Mouse (Mus musculus): ENCODE measurements around the gene Sco1. TPM values are rescaled to one million over a fixed set of nuclear protein-coding genes. Genes with fewer than 3 reads are reported as not detected.

Gene Sco1
- total RNA-seq, 2 experiments from 2014 or later, result 5.6 to 10.3 TPM

DNA sequence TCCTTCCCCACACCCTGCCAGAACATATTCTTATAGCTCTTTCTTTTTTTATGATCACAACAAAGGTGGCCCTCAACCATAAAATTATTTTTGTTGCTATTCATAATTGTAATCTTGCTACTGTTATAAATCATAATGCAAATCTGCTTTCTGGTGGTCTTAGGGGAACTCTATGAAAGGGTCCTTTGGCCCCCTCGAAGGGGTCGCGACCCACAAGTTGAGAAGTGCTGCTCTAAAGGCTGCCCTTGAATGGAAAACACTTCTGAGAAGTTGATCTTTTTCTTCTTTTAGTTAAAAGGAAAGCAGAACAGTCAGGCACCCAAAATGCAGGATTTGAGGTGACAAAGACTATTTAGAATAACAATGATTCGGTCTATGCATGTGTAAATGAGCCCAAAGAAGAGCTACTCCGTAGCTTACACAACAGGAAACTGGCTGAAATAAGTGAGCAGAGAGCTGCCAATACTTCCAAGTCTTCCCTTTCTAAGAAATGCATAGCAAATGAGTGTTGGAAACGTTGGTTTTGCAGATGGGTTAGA, 28.6 kb upstream of the Sco1 start:
- DNase-seq, result no peak
- intact Hi-C loops (cut with DNase I), result loop anchor here (1.0 to 5.0 kb wide), 2 partner anchors 56 to 78 kb away; no protein-coding TSS in a partner anchor
- no peak for TF ChIP-seq CTCF (IDR thresholded peaks at IDR 0.05)
- no peak overlapping the region for H3K27ac ChIP-seq
- no peak overlapping the region for H3K4me3 ChIP-seq

DNA sequence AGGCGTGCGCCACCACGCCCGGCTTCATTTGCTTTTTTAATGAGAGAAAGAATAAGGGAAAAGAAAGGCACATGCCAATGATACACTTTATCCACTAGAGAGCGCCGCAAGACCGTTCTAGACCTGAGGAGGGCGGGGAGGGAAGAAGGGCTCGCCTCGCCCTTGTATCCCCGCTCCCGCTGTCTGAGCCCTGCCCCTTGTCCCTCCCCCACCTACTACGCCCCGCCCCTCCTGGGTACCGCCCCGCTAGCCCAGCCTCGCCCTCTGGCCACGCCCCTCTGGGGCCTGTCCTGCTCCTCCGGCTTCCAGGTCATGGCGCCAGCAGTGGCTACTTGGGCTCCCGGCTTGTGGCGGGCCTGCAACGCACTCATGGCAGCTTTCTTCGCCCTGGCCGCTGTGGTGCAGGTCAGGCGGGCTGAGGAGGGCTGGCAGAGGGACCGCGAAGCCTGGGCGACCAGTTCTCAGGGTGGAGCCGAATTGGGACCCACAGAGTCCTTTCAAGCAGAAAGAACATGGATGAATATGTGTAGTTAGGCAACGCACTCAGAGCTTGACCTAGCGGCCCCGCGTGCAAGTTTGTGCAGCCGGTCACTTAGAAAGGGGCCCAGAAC, 27.5 kb upstream of the Sco1 start, which contains the start of gene Tmem220:
Gene Tmem220, plus strand, starts transcription at position 288 of the 611 bp plus-strand sequence.
- H3K27ac ChIP-seq, result peak within 1 kb of the TSS; percentile 86
- peak; percentile 92 for TF ChIP-seq CTCF (IDR thresholded peaks at IDR 0.05)
- intact Hi-C loops (cut with DNase I), result loop anchor here (1.0 to 5.0 kb wide), 4 partner anchors 27 to 77 kb away; partner anchors contain the start of genes Adprm and Sco1
- peak; percentile 97 for DNase-seq
- peak within 1 kb of the TSS; percentile 82 for H3K4me3 ChIP-seq

DNA sequence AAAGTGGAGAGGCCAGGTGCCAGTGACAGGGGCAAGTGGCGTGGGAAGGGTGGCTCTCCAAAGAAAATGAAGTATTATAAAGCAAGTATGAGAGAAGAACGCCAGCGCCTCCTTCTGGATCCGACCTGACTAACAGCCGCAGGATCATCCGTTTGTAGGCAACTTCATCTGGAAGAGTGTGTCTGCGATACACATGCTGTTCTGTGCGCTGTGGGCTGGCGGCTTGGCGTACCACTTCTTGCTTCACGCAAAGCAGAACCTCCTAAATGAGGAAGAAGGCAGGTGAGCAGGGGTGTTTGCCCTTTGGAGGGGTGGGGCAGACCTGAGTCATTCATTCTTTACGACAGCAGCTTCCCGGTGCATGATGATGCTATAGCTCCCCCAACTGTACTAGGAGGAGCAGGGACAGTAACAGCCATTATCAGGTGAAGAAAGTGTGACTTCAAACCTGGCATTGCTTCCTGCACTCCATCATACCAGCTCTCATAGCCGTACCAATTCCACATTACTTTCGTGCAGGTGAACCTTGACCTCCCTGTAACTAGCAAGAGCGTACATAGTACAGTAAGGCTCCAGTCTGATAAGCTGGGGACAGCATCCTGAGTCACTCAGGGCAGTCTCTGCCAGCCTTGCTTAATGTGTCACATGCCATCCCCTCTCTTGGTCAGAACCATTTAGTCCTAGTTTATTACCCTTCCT, 21.4 kb upstream of the Sco1 start:
- TF ChIP-seq CTCF (IDR thresholded peaks at IDR 0.05), result no peak
- intact Hi-C loops (cut with DNase I), result no loop called here
- H3K4me3 ChIP-seq, result no peak overlapping the region

DNA sequence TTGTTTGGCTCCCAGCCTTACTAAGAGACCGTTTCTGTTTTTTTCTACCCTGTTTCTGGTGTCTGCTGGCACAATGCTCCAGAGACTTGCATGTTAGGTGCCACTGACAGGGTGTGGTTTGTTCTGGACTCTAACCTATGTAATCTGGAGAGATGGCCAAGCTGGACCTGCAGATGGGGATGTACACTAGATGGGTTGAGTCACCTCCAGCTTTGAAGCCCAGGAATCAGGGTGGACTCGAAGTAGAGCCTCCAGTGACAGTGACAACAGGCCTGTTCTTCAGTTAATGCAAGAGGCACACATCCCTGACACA, 20.9 kb upstream of the Sco1 start:
- intact Hi-C loops (cut with DNase I), result no loop called here
- no peak for DNase-seq
- TF ChIP-seq CTCF (IDR thresholded peaks at IDR 0.05), result no peak
- no peak overlapping the region for H3K4me3 ChIP-seq
- H3K27ac ChIP-seq, result no peak overlapping the region

More for the DNA sequence above, 21.4 kb upstream of the Sco1 start:
- no peak overlapping the region for H3K27ac ChIP-seq
- no peak for DNase-seq

DNA sequence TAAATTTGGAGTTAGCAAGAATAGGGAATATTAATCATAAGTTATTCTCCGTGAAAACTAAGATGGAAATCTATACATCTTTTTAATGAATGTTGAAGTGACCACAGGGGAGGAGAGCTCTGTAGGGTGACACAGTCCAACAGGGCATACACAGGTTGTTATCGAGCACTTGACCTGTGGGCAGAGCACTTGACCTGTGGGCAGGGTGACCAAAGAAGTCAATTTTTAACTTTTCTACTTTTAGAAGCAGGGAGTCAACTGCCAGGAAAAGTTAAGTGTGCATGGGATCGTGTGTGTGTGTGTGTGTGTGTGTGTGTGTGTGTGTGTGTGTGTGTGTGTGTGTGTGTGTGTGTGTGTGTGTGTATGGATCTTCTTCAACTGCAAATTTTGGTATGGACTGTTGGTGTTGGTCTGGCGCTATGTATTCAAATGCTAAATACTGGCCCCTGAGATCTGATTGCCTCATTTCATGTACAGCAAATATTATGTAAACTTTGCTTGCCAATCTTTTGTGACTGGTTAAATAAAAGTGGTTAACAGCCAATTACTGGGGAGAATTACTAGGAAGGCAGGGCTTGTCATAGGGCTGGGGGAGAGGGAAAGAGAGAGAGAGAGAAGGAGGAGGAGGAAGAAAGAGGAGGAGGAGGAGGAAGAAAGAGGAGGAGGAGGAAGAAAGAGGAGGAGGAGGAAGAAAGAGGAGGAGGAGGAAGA, 17.5 kb upstream of the Sco1 start:
- no peak for TF ChIP-seq CTCF (IDR thresholded peaks at IDR 0.05)
- no peak for DNase-seq
- intact Hi-C loops (cut with DNase I), result no loop called here
- Histone ChIP-seq H3K4me3 (no peak overlapping the region), H3K27ac (no peak overlapping the region)

DNA sequence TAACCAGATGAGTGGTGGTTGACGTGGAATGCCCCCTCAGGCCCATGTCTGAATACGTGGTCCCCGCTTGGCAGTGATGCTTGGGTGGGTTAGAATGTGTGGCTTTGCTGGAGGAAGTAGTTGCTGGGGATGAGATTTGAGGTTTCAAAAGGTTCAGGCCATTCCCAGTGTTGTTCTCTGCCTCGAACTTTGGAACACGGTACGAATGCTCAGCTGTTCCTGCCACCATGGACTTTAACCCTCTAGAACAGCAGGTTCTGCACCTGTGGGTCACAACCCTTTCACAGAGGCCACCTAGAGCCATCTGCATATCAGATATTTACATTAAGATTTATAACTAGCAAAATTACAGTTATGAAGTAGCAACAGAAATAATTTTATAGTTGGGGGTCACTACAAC, 16.2 kb upstream of the Sco1 start:
- no peak overlapping the region for H3K27ac ChIP-seq
- intact Hi-C loops (cut with DNase I), result no loop called here
- TF ChIP-seq CTCF (IDR thresholded peaks at IDR 0.05), result no peak
- no peak overlapping the region for H3K4me3 ChIP-seq
- DNase-seq, result no peak

DNA sequence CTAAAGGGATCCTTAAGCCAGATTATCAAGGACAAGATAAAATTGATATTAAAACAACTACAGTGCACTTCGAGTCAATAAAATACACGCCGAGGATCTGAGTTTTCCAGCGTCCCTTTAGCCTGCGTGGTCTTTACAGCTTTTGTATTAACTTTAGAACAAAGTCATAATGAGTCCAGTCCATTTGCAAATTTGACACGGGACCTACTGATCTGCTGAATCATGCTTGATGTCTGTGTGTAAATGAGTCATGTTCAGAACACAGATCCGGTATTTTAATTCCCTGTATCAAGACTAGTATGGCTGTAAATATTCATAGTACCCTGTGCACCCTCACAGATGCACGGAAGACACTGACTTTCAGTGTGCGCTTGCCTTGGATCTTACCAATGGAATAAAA, 15.6 kb upstream of the Sco1 start:
- no peak overlapping the region for H3K27ac ChIP-seq
- intact Hi-C loops (cut with DNase I), result no loop called here
- DNase-seq, result no peak
- no peak for TF ChIP-seq CTCF (IDR thresholded peaks at IDR 0.05)
- H3K4me3 ChIP-seq, result no peak overlapping the region

DNA sequence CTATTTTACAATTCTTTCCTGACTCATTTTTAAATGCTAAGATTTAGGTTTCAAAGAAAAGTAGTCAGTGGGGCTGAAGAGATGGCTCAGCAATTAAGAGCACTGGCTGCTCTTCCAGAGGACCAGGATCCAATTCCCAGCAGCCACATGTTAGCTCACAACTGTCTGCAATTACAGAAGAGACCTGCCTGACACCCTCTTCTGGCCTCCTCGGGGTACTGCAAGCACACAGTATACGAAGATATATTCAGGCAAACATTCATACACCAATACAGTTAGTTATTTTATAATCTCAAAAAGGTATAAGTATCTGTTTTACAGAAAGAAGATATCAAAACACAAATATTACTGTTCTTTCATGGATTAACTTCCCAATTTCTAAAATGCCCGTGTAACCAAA, 12.7 kb upstream of the Sco1 start:
- intact Hi-C loops (cut with DNase I), result no loop called here
- no peak overlapping the region for H3K27ac ChIP-seq
- DNase-seq, result no peak
- TF ChIP-seq CTCF (IDR thresholded peaks at IDR 0.05), result peak; percentile 41
- H3K4me3 ChIP-seq, result no peak overlapping the region

DNA sequence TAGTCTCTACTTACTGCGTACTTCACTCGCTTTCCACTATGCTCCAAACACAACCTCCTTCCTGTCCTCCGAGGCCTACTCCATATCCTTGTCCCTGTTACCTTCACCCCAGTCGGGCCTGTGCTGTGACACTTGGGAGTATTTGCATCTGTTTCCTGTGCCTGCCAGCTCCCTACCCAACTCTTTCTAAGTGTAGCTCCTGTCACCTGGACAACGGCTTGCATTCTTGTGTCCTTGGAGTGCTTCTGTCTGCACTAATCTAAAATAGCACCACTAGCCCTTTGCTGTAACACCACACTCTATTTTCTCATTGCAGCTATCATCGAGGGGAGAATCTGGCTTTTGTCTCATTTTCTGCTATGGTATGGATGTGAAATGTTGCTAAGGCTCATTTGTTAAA, 12.0 kb upstream of the Sco1 start:
- no peak for DNase-seq
- H3K27ac ChIP-seq, result no peak overlapping the region
- intact Hi-C loops (cut with DNase I), result no loop called here
- H3K4me3 ChIP-seq, result no peak overlapping the region
- no peak for TF ChIP-seq CTCF (IDR thresholded peaks at IDR 0.05)

DNA sequence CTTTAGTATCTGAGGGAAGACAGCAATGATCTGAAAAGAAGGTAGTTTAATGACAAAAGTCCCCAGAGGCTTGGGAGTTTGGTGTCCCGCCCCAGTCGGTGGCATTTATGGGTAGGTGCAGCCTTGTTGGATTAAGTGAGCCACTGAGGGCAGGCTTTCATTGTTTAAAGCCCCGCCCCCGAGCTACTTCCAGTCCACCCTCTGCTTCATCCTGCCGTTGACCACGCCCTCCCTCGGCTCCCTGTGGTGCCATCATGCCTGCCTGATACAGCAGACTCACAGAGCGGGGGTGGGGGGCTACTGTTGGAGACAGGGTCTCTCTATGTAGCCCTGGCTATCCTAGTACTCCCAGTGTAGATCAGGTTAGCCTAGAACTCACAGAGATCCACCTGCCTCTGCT, 9.5 kb upstream of the Sco1 start:
- intact Hi-C loops (cut with DNase I), result no loop called here

DNA sequence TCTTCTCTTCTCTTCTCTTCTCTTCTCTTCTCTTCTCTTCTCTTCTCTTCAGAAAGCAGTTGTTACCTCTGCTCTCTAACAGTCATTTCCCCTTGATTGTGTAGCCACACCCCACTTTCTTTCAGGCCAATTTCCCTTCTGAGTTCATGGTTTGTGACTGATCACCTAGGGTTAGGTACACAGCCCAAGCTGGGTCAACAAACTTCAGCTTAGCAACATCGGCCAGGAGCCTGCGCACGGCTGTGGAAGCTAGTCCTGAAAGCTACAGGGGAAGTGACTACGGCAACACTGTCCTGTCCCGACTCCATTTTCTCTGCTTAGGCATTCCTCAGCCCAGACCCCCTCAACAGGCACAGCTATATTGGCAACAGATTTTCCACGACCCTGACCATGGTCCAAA, 7.5 kb upstream of the Sco1 start:
- DNase-seq, result no peak
- TF ChIP-seq CTCF (IDR thresholded peaks at IDR 0.05), result no peak
- intact Hi-C loops (cut with DNase I), result no loop called here

More for the DNA sequence above, 9.5 kb upstream of the Sco1 start:
- H3K27ac ChIP-seq, result no peak overlapping the region
- no peak for TF ChIP-seq CTCF (IDR thresholded peaks at IDR 0.05)
- DNase-seq, result no peak
- H3K4me3 ChIP-seq, result no peak overlapping the region

DNA sequence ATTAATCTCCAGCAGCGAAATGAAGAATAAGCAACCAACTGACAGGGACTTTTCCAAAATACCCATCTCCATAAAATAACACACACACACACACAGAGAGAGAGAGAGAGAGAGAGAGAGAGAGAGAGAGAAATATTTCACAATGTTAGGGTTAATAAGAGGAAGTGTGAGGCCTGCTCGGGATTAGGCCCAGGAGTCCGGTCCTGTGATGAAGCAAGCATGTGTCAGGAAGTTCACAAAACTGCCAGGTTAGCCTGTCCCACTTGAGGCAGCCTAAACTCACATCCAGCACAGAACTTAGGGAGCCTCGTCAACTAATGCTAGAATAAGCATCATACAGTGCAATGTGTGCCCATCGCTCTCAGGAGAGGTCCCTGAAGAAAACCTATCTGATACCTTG, 5.3 kb upstream of the Sco1 start:
- DNase-seq, result no peak
- no peak overlapping the region for H3K4me3 ChIP-seq
- intact Hi-C loops (cut with DNase I), result no loop called here
- no peak for TF ChIP-seq CTCF (IDR thresholded peaks at IDR 0.05)
- no peak overlapping the region for H3K27ac ChIP-seq

More for the DNA sequence above, 7.5 kb upstream of the Sco1 start:
- H3K4me3 ChIP-seq, result no peak overlapping the region
- no peak overlapping the region for H3K27ac ChIP-seq

DNA sequence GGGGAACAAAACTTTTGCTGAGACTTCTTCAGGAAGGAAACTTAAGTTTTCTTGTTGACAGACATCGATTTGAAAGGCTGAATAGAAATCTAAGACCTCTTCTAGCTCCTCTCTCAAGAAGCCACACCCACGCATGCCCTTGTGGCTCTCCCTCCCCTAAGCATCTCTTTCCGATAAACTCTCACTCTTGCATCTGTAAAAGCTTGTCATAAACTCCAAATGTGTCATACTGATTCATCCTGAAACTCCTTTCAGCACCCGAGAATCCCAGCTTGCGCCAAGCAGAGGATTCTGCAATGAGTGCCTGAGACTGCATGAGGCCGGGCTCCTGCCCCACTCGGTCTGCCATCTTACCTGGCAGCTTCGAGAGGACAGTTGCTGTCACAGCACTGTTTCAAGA, 4.0 kb upstream of the Sco1 start:
- intact Hi-C loops (cut with DNase I), result no loop called here
- no peak for DNase-seq
- H3K27ac ChIP-seq, result no peak overlapping the region

More for the DNA sequence above, 4.0 kb upstream of the Sco1 start:
- H3K4me3 ChIP-seq, result no peak overlapping the region
- no peak for TF ChIP-seq CTCF (IDR thresholded peaks at IDR 0.05)
